Mouse (Mus musculus): ENCODE data around the gene Mpp3. TPM values are rescaled to one million over a fixed set of nuclear protein-coding genes. Genes with fewer than 3 reads are reported as not detected.
A peak's percentile ranks its signal among the peaks of the same experiment; 100 is the strongest.

The Mpp3 gene
- polyA plus RNA-seq, 1 experiment = 2.1 TPM

DNA sequence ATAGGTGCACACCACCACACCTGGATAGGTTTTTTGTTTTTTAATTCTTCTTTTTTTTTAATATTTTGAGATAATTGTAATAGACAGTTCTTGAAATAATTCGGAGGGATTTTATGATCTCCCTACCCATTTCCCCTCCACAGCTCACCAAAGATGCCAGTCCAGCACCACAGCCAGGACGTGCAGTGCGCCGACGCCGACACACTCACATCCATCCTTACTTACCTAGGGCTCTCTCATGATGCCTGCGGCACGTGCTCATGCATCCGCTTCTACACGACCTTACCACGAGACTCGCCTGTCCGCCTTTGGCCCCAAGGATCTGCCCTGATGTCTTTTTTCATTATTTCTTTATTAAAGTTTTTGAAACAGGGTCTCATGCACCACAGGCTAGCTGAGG lies 58.4 kb downstream of the Mpp3 start:
- H3K4me2 ChIP-seq (ENCODE audit: low read depth) = no peak overlapping the region
- H3K4me3 ChIP-seq = no peak overlapping the region
- H3K79me2 ChIP-seq (ENCODE audit: control insufficient read depth, insufficient read depth) = no peaks in the 10 kb centered on the region
- peaks cover 29% of the 10 kb centered on the region for H3K27me3 ChIP-seq (ENCODE audit: control insufficient read depth, insufficient read depth, insufficient read length)
- no peak overlapping the region for H3ac ChIP-seq (ENCODE audit: control insufficient read depth, insufficient read length)
- H3K36me3 ChIP-seq (ENCODE audit: control insufficient read depth, insufficient read depth) = peaks cover 13% of the 10 kb centered on the region
- TF ChIP-seq TCF3 (IDR thresholded peaks at IDR 0.05; ENCODE audit: insufficient read length, low read depth) (no peak), MYOG (IDR thresholded peaks at IDR 0.05; ENCODE audit: control insufficient read depth in 1 of 3, insufficient read depth in 1 of 3, insufficient read length in 2 of 3, low read depth in 2 of 3) (no peak), POLR2AphosphoS2 (IDR thresholded peaks at IDR 0.05; ENCODE audit: insufficient read length, low read depth) (peak; percentile 85), E2F4 (IDR thresholded peaks at IDR 0.05; ENCODE audit: insufficient read depth) (no peak)

DNA sequence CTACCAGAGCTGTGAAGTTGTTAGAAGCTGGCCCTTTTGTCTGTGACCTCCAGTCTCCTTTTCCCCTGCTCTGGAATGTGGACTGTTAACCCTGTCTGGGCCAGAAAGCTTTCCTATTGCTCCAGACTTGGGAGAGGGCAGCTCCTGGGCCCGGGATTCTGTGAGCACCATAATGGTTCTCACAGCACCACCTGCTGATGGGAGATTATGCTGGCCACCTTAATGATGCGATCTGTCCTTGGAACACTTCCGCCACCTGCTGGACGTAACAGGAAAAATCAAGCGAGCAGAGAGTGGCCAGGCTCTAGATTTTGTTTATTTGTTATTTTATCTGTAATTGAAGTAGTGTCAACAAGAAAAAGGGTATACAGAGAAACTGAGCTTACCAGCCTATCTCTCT lies 59.5 kb downstream of the Mpp3 start:
- H3K36me3 ChIP-seq (ENCODE audit: control insufficient read depth, insufficient read depth) = peaks cover 4% of the 10 kb centered on the region
- H3K27me3 ChIP-seq (ENCODE audit: control insufficient read depth, insufficient read depth, insufficient read length) = peaks cover 39% of the 10 kb centered on the region
- no peak for TF ChIP-seq MYOD1 (IDR thresholded peaks at IDR 0.05; ENCODE audit: control insufficient read depth in 1 of 3, insufficient read length in 2 of 3, low read depth in 2 of 3)
- TF ChIP-seq POLR2AphosphoS2 (IDR thresholded peaks at IDR 0.05; ENCODE audit: insufficient read length, low read depth) = no peak
- no peak for TF ChIP-seq MAX (IDR thresholded peaks at IDR 0.05; ENCODE audit: low read depth)
- TF ChIP-seq TCF3 (IDR thresholded peaks at IDR 0.05; ENCODE audit: insufficient read length, low read depth) = no peak
- TF ChIP-seq E2F4 (IDR thresholded peaks at IDR 0.05; ENCODE audit: insufficient read depth) = no peak
- TF ChIP-seq TCF12 (IDR thresholded peaks at IDR 0.05; ENCODE audit: insufficient read depth, poor library complexity, severe bottlenecking) = no peak
- TF ChIP-seq USF1 (IDR thresholded peaks at IDR 0.05; ENCODE audit: low read depth) = no peak
- no peak for TF ChIP-seq POLR2A (IDR thresholded peaks at IDR 0.05; ENCODE audit: insufficient read length, low read depth)
- H3K4me2 ChIP-seq (ENCODE audit: low read depth) = no peak overlapping the region
- H3K4me3 ChIP-seq = no peak overlapping the region
- no peak overlapping the region for H3ac ChIP-seq (ENCODE audit: control insufficient read depth, insufficient read length)
- no peaks in the 10 kb centered on the region for H3K79me2 ChIP-seq (ENCODE audit: control insufficient read depth, insufficient read depth)

- Histone ChIP-seq H3K27me3 (ENCODE audit: control insufficient read depth, insufficient read depth, insufficient read length) (peaks cover 44% of the 10 kb centered on the region), H3K4me2 (ENCODE audit: low read depth) (no peak overlapping the region), H3ac (ENCODE audit: control insufficient read depth, insufficient read length) (no peak overlapping the region), H3K79me2 (ENCODE audit: control insufficient read depth, insufficient read depth) (no peaks in the 10 kb centered on the region), H3K4me3 (no peak overlapping the region), H3K36me3 (ENCODE audit: control insufficient read depth, insufficient read depth) (no peaks in the 10 kb centered on the region)
- TF ChIP-seq SRF (IDR thresholded peaks at IDR 0.05; ENCODE audit: control insufficient read depth, insufficient read length, low read depth) (no peak), CEBPB (IDR thresholded peaks at IDR 0.05; ENCODE audit: insufficient read depth, poor library complexity, severe bottlenecking) (no peak), MYOD1 (IDR thresholded peaks at IDR 0.05; ENCODE audit: control insufficient read depth in 1 of 3, insufficient read length in 2 of 3, low read depth in 2 of 3) (no peak), POLR2AphosphoS2 (IDR thresholded peaks at IDR 0.05; ENCODE audit: insufficient read length, low read depth) (no peak), E2F4 (IDR thresholded peaks at IDR 0.05; ENCODE audit: insufficient read depth) (no peak), USF1 (IDR thresholded peaks at IDR 0.05; ENCODE audit: low read depth) (no peak), TCF12 (IDR thresholded peaks at IDR 0.05; ENCODE audit: insufficient read depth, poor library complexity, severe bottlenecking) (no peak), TCF3 (IDR thresholded peaks at IDR 0.05; ENCODE audit: insufficient read length, low read depth) (no peak), REST (IDR thresholded peaks at IDR 0.05; ENCODE audit: insufficient read depth, insufficient read length) (no peak), POLR2A (IDR thresholded peaks at IDR 0.05; ENCODE audit: insufficient read length, low read depth) (no peak), MAX (IDR thresholded peaks at IDR 0.05; ENCODE audit: low read depth) (no peak), MYOG (IDR thresholded peaks at IDR 0.05; ENCODE audit: control insufficient read depth in 1 of 3, insufficient read depth in 1 of 3, insufficient read length in 2 of 3, low read depth in 2 of 3) (no peak)
Observed at GRCm38 (mm10) chr11:101968311-101968710, 60.0 kb downstream of the Mpp3 start.

DNA sequence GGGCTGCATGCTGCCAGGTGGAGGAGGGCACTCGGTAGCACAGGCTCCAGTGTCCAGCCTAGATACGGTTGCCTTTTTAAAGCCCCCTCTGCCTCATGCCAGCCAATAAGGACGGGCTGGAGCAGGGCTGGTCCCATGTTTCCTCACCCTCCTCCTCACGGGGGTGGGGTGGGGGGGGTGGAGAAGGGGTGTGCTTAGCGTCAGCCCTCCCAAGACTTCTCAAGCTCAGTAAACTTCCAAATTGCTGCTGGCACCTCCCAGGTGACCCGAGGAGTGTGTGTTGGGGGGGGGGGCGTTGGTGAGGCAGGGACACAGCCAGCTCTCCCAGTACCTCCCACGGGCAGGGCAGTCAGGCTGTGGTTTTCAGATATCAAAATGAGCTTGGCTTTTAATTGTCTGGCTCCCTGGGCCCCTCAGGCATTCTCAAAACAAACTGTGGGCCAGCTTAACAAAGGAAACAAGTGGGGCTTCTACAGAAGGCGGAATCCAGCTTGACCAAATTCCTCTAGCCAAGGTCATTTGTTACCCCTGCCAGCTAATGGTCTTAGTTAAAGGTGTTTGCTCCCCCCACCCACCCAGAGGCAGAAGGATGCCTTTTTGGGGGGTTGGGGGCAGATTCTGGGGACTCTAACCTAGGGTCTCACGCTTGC lies 61.2 kb downstream of the Mpp3 start, which contains the start of gene Sost:
Gene Sost (minus strand): TSS at position 51 of the 650 bp plus-strand sequence.
- H3K27me3 ChIP-seq (ENCODE audit: control insufficient read depth, insufficient read depth, insufficient read length) = peaks cover 53% of the 10 kb centered on the region
- H3K4me2 ChIP-seq (ENCODE audit: low read depth) = no peak within 1 kb of the TSS
- H3K79me2 ChIP-seq (ENCODE audit: control insufficient read depth, insufficient read depth) = no peaks in the 10 kb centered on the region
- no peak within 1 kb of the TSS for H3K4me3 ChIP-seq
- no peak for TF ChIP-seq MYOD1 (IDR thresholded peaks at IDR 0.05; ENCODE audit: control insufficient read depth in 1 of 3, insufficient read length in 2 of 3, low read depth in 2 of 3)
- no peak for TF ChIP-seq CEBPB (IDR thresholded peaks at IDR 0.05; ENCODE audit: insufficient read depth, poor library complexity, severe bottlenecking)
- no peak for TF ChIP-seq POLR2A (IDR thresholded peaks at IDR 0.05; ENCODE audit: insufficient read length, low read depth)
- no peak for TF ChIP-seq MAX (IDR thresholded peaks at IDR 0.05; ENCODE audit: low read depth)
- no peak for TF ChIP-seq SRF (IDR thresholded peaks at IDR 0.05; ENCODE audit: control insufficient read depth, insufficient read length, low read depth)
- TF ChIP-seq USF1 (IDR thresholded peaks at IDR 0.05; ENCODE audit: low read depth) = no peak
- TF ChIP-seq TCF3 (IDR thresholded peaks at IDR 0.05; ENCODE audit: insufficient read length, low read depth) = no peak
- no peak for TF ChIP-seq MYOG (IDR thresholded peaks at IDR 0.05; ENCODE audit: control insufficient read depth in 1 of 3, insufficient read depth in 1 of 3, insufficient read length in 2 of 3, low read depth in 2 of 3)
- TF ChIP-seq TCF12 (IDR thresholded peaks at IDR 0.05; ENCODE audit: insufficient read depth, poor library complexity, severe bottlenecking) = no peak
- no peak for TF ChIP-seq E2F4 (IDR thresholded peaks at IDR 0.05; ENCODE audit: insufficient read depth)
- TF ChIP-seq REST (IDR thresholded peaks at IDR 0.05; ENCODE audit: insufficient read depth, insufficient read length) = no peak
- no peak for TF ChIP-seq POLR2AphosphoS2 (IDR thresholded peaks at IDR 0.05; ENCODE audit: insufficient read length, low read depth)
- H3ac ChIP-seq (ENCODE audit: control insufficient read depth, insufficient read length) = no peak within 1 kb of the TSS
- no peaks in the 10 kb centered on the region for H3K36me3 ChIP-seq (ENCODE audit: control insufficient read depth, insufficient read depth)

GRCm38 (mm10) chr11:101965553-101965952 lies 62.7 kb downstream of the Mpp3 start:
- Histone ChIP-seq H3K79me2 (ENCODE audit: control insufficient read depth, insufficient read depth) (no peaks in the 10 kb centered on the region), H3K27me3 (ENCODE audit: control insufficient read depth, insufficient read depth, insufficient read length) (peaks cover 66% of the 10 kb centered on the region), H3K4me2 (ENCODE audit: low read depth) (no peak overlapping the region), H3ac (ENCODE audit: control insufficient read depth, insufficient read length) (no peak overlapping the region), H3K4me3 (no peak overlapping the region), H3K36me3 (ENCODE audit: control insufficient read depth, insufficient read depth) (no peaks in the 10 kb centered on the region)
- TF ChIP-seq SRF (IDR thresholded peaks at IDR 0.05; ENCODE audit: control insufficient read depth, insufficient read length, low read depth) (no peak), MYOD1 (IDR thresholded peaks at IDR 0.05; ENCODE audit: control insufficient read depth in 1 of 3, insufficient read length in 2 of 3, low read depth in 2 of 3) (peak in 1 of 3 experiments; percentile 54), MYOG (IDR thresholded peaks at IDR 0.05; ENCODE audit: control insufficient read depth in 1 of 3, insufficient read depth in 1 of 3, insufficient read length in 2 of 3, low read depth in 2 of 3) (peak in 1 of 3 experiments; percentile 41)
